Mouse (Mus musculus): ENCODE measurements around the gene Synm.

Gene Synm

GRCm38 (mm10) chr7:67700846-67701245, 58.7 kb downstream of the Synm start:
- peak; percentile 69 for DNase-seq (ENCODE audit: low read depth, low spot score)

- no peak for DNase-seq (ENCODE audit: low read depth, low spot score)
Measured at GRCm38 (mm10) chr7:67699301-67699700, 60.2 kb downstream of the Synm start.

GRCm38 (mm10) chr7:67697892-67698630, 61.5 kb downstream of the Synm start:
- no peak for DNase-seq (ENCODE audit: low read depth, low spot score)

- no peak for DNase-seq (ENCODE audit: low read depth, low spot score)
Measured at GRCm38 (mm10) chr7:67695906-67696305, 63.6 kb downstream of the Synm start.

GRCm38 (mm10) chr7:67692791-67693538, 66.6 kb downstream of the Synm start:
- no peak for DNase-seq (ENCODE audit: low read depth, low spot score)

- no peak for DNase-seq (ENCODE audit: low read depth, low spot score)
Measured at GRCm38 (mm10) chr7:67692141-67692540, 67.4 kb downstream of the Synm start.

GRCm38 (mm10) chr7:67691036-67691435, 68.5 kb downstream of the Synm start:
- DNase-seq (ENCODE audit: low read depth, low spot score), result no peak

GRCm38 (mm10) chr7:67689793-67690192, 69.7 kb downstream of the Synm start:
- no peak for DNase-seq (ENCODE audit: low read depth, low spot score)

- no peak for DNase-seq (ENCODE audit: low read depth, low spot score)
Measured at GRCm38 (mm10) chr7:67688281-67688680, 71.3 kb downstream of the Synm start.

- DNase-seq (ENCODE audit: low read depth, low spot score), result no peak
Measured at GRCm38 (mm10) chr7:67686545-67686944, 73.0 kb downstream of the Synm start.

GRCm38 (mm10) chr7:67683006-67683405, 76.5 kb downstream of the Synm start:
- no peak for DNase-seq (ENCODE audit: low read depth, low spot score)

GRCm38 (mm10) chr7:67681078-67681477, 78.5 kb downstream of the Synm start:
- no peak for DNase-seq (ENCODE audit: low read depth, low spot score)
